Mouse (Mus musculus): ENCODE data around the gene Tmem135. TPM values are rescaled to one million over a fixed set of nuclear protein-coding genes. Genes with fewer than 3 reads are reported as not detected.

Gene Tmem135
- total RNA-seq, 2 experiments from 2014 or later, result 43.3 to 51.3 TPM

GRCm38 (mm10) chr7:89392388-89392787 is 11.6 kb downstream of the Tmem135 start:
- intact Hi-C loops (cut with DNase I), result no loop called here
- DNase-seq, result no peak

GRCm38 (mm10) chr7:89391831-89392230 is 12.2 kb downstream of the Tmem135 start:
- intact Hi-C loops (cut with DNase I), result no loop called here
- DNase-seq, result no peak

- no peak for DNase-seq
- intact Hi-C loops (cut with DNase I), result no loop called here
Observed at GRCm38 (mm10) chr7:89391281-89391680, 12.7 kb downstream of the Tmem135 start.

- intact Hi-C loops (cut with DNase I), result no loop called here
- no peak for DNase-seq
Observed at GRCm38 (mm10) chr7:89390660-89391059, 13.4 kb downstream of the Tmem135 start.

DNA sequence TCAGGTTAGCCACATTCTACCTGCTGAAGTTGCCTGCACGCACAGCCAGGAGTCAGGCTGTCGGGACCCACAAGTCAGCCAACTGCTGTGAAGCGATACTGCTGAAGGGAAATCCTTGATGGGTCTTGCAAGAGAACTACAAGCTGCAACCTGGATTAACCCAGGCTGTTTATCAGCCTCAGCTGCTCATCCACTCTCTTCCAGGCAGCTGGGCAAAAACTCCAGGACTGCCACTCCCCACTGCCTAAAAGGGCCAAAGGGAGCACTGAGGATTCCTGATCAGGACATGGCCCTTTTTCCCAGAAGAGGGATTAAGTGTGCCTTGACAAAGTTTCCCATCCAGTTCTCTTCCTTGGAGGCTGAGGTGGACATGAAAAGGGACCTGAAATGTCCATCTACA is 15.0 kb downstream of the Tmem135 start:
- no peak for DNase-seq
- intact Hi-C loops (cut with DNase I), result no loop called here

GRCm38 (mm10) chr7:89382892-89383291 is 21.1 kb downstream of the Tmem135 start:
- DNase-seq, result no peak
- intact Hi-C loops (cut with DNase I), result no loop called here

DNA sequence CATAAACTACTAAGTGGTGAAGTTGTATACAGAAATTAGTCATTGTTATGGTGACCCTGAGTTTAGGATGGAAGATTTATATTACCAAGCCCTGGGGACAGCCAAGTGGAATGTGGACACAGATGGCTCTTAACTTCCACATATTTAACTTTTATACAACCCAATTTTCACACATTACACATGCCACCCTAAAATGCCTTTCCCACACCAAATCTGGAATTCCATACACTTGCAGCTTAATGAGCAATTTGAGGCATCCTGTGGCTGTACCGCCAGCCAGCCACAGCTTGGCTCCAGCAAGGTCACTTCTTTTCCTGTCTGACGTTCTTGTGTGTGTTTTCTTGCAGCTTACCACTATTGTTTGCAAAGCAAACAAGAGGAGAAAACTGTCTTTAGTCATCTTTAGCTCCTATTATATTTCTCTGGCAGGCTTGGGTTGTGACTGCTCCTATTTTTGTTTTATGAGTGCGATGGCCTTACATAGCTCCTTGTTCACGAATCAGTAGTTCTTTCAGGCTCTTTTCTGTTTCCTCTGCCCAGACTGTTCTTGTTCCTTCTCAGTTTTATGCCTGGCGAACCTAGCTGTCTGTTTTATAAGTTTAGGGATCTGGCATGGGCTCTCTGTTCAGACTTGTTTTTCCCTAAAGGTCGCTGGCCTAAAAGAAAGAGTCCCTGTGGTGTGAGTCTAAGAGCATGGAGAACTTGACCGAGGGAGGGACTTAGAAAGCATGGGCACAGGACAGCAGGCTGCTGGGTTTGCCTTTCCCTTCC is 22.9 kb downstream of the Tmem135 start:
- no peak for DNase-seq

GRCm38 (mm10) chr7:89371623-89372295 is 32.3 kb downstream of the Tmem135 start:
- no peak for DNase-seq
- intact Hi-C loops (cut with DNase I), result loop anchor here (5.0 kb wide), 2 partner anchors 36 to 284 kb away; no protein-coding TSS in a partner anchor

More for the DNA sequence above, 22.9 kb downstream of the Tmem135 start:
- intact Hi-C loops (cut with DNase I), result no loop called here

GRCm38 (mm10) chr7:89370917-89371316 is 33.1 kb downstream of the Tmem135 start:
- DNase-seq, result peak; percentile 38 to 44
- intact Hi-C loops (cut with DNase I), result loop anchor here (5.0 kb wide), 2 partner anchors 36 to 284 kb away; no protein-coding TSS in a partner anchor

GRCm38 (mm10) chr7:89370086-89370485 is 33.9 kb downstream of the Tmem135 start:
- intact Hi-C loops (cut with DNase I), result loop anchor here (5.0 kb wide), 2 partner anchors 37 to 283 kb away; no protein-coding TSS in a partner anchor
- DNase-seq, result no peak

DNA sequence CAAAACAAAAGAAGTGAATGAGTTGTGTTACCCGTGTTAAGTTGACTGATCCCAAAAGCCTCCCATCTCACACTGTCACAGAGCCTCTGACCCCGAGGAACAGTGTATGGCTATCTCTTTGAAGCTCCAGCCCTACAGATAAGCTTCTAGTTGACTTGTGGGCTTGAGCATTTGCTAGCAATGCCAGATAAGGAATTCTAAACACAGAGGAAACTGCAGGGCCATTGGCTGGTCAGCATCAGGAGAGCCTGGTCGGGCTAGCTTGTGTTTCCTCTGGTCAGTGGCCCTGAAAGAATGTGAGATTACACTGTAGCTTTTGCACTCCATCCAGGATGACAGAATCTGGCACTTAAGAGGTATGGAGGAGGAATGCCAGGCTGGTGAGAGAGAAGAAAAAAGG is 36.4 kb downstream of the Tmem135 start:
- DNase-seq, result no peak
- intact Hi-C loops (cut with DNase I), result loop anchor here (1.0 kb wide), 1 partner anchor 198 kb away; no protein-coding TSS in a partner anchor

- intact Hi-C loops (cut with DNase I), result no loop called here
Observed at GRCm38 (mm10) chr7:89365135-89365880, 38.7 kb downstream of the Tmem135 start.

GRCm38 (mm10) chr7:89363975-89364374 is 40.0 kb downstream of the Tmem135 start:
- intact Hi-C loops (cut with DNase I), result no loop called here

More at GRCm38 (mm10) chr7:89365135-89365880, 38.7 kb downstream of the Tmem135 start:
- DNase-seq, result no peak

DNA sequence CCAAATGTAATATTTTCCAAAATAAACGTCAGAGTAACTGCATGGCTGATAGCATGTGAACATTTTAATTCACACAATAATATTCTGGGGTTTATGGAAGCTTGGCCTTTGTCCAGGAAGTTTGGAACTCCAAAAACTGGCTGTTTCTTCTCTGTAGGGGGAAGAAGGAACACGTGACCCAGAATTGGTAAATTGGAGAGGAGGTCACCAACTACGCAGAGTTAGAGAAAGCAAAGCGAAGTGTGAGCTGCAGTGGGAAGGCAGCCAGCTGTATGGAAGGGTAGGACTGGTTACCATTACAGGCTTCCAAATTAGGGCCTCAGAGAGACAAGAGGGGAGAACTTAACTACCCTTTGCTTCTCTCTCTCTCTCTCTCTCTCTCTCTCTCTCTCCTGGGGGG is 47.7 kb downstream of the Tmem135 start:
- intact Hi-C loops (cut with DNase I), result no loop called here
- DNase-seq, result no peak

More at GRCm38 (mm10) chr7:89363975-89364374, 40.0 kb downstream of the Tmem135 start:
- no peak for DNase-seq

GRCm38 (mm10) chr7:89355519-89356255 is 48.3 kb downstream of the Tmem135 start:
- intact Hi-C loops (cut with DNase I), result no loop called here
- no peak for DNase-seq

DNA sequence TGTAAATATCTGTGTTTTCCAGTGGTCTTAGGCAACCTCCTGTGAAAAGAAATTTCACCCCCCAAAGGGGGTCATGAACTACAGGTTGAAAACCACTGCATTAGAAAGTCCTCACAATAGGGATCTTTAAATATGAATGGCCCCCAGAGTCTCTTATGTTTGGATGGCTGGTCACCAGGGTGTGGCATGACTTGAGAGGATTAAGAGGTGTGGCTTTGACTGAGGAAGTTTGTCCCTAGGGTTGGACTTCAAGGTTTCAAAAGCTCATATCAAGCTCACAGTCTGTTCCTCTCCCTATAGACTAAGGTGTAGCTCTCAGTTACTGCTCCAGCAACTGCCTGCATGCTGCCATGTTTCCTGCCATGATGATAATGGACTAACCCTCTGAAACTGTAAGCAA is 62.0 kb downstream of the Tmem135 start:
- DNase-seq, result no peak
- intact Hi-C loops (cut with DNase I), result no loop called here

- intact Hi-C loops (cut with DNase I), result loop anchor here (2.0 to 5.0 kb wide), 2 partner anchors 62 to 73 kb away; partner anchors contain the start of genes Fzd4 and Tmem135
- no peak for DNase-seq
Observed at GRCm38 (mm10) chr7:89339808-89340207, 64.2 kb downstream of the Tmem135 start.

GRCm38 (mm10) chr7:89339142-89339435 is 64.9 kb downstream of the Tmem135 start:
- intact Hi-C loops (cut with DNase I), result loop anchor here (2.0 to 5.0 kb wide), 2 partner anchors 63 to 72 kb away; partner anchors contain the start of genes Fzd4 and Tmem135
- DNase-seq, result no peak

GRCm38 (mm10) chr7:89338350-89339141 is 65.5 kb downstream of the Tmem135 start:
- intact Hi-C loops (cut with DNase I), result loop anchor here (2.0 to 5.0 kb wide), 2 partner anchors 64 to 72 kb away; partner anchors contain the start of genes Fzd4 and Tmem135
- DNase-seq, result peak; percentile 95 to 96
